Mouse (Mus musculus) limb, embryonic 12.5 days (tissue): ENCODE measurements around the gene Rps6kl1. TPM values are rescaled to one million over a fixed set of nuclear protein-coding genes. Genes with fewer than 3 reads are reported as not detected.

Experiments used
- ATAC-seq: fragments of 200-750 bp; cut with Nextera tagmentation; 2 replicates; pipeline ENCODE4 v1.8.0; 2017; ENCODE audit warnings: low read depth, moderate TSS enrichment; ENCODE audit not compliant: insufficient number of reproducible peaks, insufficient read depth, low FRiP score, low TSS enrichment
- H3K27ac ChIP-seq: fragments of 300-500 bp; sonication (generic); 2 replicates; pipeline ENCODE4 v1.5.1; 2016; ENCODE audit warnings: mild to moderate bottlenecking, moderate library complexity
- H3K27me3 ChIP-seq: fragments of 300-500 bp; sonication (generic); 2 replicates; pipeline ENCODE4 v1.6.1; 2016; ENCODE audit warnings: mild to moderate bottlenecking, moderate library complexity
- H3K36me3 ChIP-seq: fragments of 300-500 bp; sonication (generic); 2 replicates; pipeline ENCODE4 v1.6.1; 2016; ENCODE audit warnings: mild to moderate bottlenecking, moderate library complexity
- H3K4me1 ChIP-seq: fragments of 300-500 bp; sonication (generic); replicated peaks from 2 replicates; pipeline ENCODE4 v1.6.1; 2016
- H3K4me2 ChIP-seq: fragments of 300-500 bp; sonication (generic); 2 replicates; pipeline ENCODE4 v1.6.1; 2016; ENCODE audit warnings: mild to moderate bottlenecking, moderate library complexity
- H3K4me3 ChIP-seq: fragments of 300-500 bp; sonication (generic); replicated peaks from 2 replicates; pipeline ENCODE4 v1.5.1; 2016; ENCODE audit warnings: mild to moderate bottlenecking
- H3K9ac ChIP-seq: fragments of 300-500 bp; sonication (generic); replicated peaks from 2 replicates; pipeline ENCODE4 v1.6.1; 2016; ENCODE audit warnings: mild to moderate bottlenecking, moderate library complexity
- H3K9me3 ChIP-seq: fragments of 300-500 bp; sonication (generic); 2 replicates; pipeline ENCODE4 v1.6.1; 2016; ENCODE audit warnings: mild to moderate bottlenecking, moderate library complexity
- WGBS: fragments of 180-500 bp; shearing (Covaris S2); methylation state at CpG from one replicate; pipeline ENCODE4 v1.1.7; 2016; 5-methylcytosine and 5-hydroxymethylcytosine counted together
- polyA plus RNA-seq: library from polyadenylated mRNA; unstranded; fragments of >200 nt; fragmentation: Nextera tagmentation; extraction: Ambion mirVana; gene quantifications from 2 replicates; pipeline ENCODE4 v1.2.1, GENCODE M21; 2016

Rps6kl1 gene
- polyA plus RNA-seq: 0.46 and 0.56 TPM in 2 replicates

GRCm38 (mm10) chr12:85151002-85151774, at the start of gene Rps6kl1:
TSS of gene Rps6kl1 (minus strand) at chr12:85151264.
- peaks cover 15% of the 10 kb centered on the region for H3K4me1 ChIP-seq
- no peaks in the 10 kb centered on the region for H3K9me3 ChIP-seq
- no peak within 1 kb of the TSS for H3K27ac ChIP-seq
- peak within 1 kb of the TSS; percentile 22 for H3K4me3 ChIP-seq
- H3K27me3 ChIP-seq: peaks cover 42% of the 10 kb centered on the region
- 15% methylated on average over 28 of the region's 28 CpGs for WGBS
- peak within 1 kb of the TSS; percentile 46 for H3K4me2 ChIP-seq
- H3K36me3 ChIP-seq: no peaks in the 10 kb centered on the region
- no peak; the same call in 1 of the 2 replicates for ATAC-seq
- H3K9ac ChIP-seq: no peak within 1 kb of the TSS; the same call in 1 of the 2 replicates

- H3K27ac ChIP-seq: no peak overlapping the region
- H3K4me3 ChIP-seq: no peak overlapping the region
- 0 out of 2 replicates have a peak overlapping the region, but pooled peaks have one; percentile 18 for H3K9ac ChIP-seq
- H3K36me3 ChIP-seq: no peaks in the 10 kb centered on the region
- WGBS: 80% methylated on average over 1 of the region's 1 CpGs
- H3K4me1 ChIP-seq: peaks cover 64% of the 10 kb centered on the region
- no peak overlapping the region for H3K4me2 ChIP-seq
- no peak for ATAC-seq
- H3K27me3 ChIP-seq: peaks cover 2% of the 10 kb centered on the region; the same call in 1 of the 2 replicates
- no peaks in the 10 kb centered on the region for H3K9me3 ChIP-seq
Measured at GRCm38 (mm10) chr12:85199954-85200353, 48.9 kb upstream of the Rps6kl1 start.

- Histone ChIP-seq H3K4me1 (peaks cover 73% of the 10 kb centered on the region), H3K4me3 (no peak overlapping the region), H3K27ac (no peak overlapping the region), H3K4me2 (peak overlapping the region; percentile 1; the same call in 1 of the 2 replicates), H3K9ac (no peak overlapping the region), H3K27me3 (0 out of 2 replicates have a peak, but pooled peaks cover 6% of the 10 kb centered on the region), H3K36me3 (no peaks in the 10 kb centered on the region), H3K9me3 (no peaks in the 10 kb centered on the region)
- ATAC-seq: no peak
- 10% methylated on average over 8 of the region's 8 CpGs for WGBS
Measured at GRCm38 (mm10) chr12:85197936-85198335, 46.9 kb upstream of the Rps6kl1 start.

GRCm38 (mm10) chr12:85197371-85197770, 46.3 kb upstream of the Rps6kl1 start:
- Histone ChIP-seq H3K9ac (no peak overlapping the region), H3K27ac (no peak overlapping the region), H3K4me1 (peaks cover 77% of the 10 kb centered on the region), H3K9me3 (no peaks in the 10 kb centered on the region), H3K4me3 (no peak overlapping the region), H3K27me3 (peaks cover 6% of the 10 kb centered on the region; the same call in 1 of the 2 replicates), H3K4me2 (no peak overlapping the region), H3K36me3 (no peaks in the 10 kb centered on the region)
- 64% methylated on average over 7 of the region's 7 CpGs for WGBS
- ATAC-seq: no peak

- Histone ChIP-seq H3K27me3 (peaks cover 6% of the 10 kb centered on the region; the same call in 1 of the 2 replicates), H3K4me3 (no peak overlapping the region), H3K36me3 (no peaks in the 10 kb centered on the region), H3K9ac (no peak overlapping the region), H3K4me1 (peaks cover 70% of the 10 kb centered on the region), H3K27ac (no peak overlapping the region), H3K9me3 (no peaks in the 10 kb centered on the region), H3K4me2 (no peak overlapping the region)
- WGBS: 68% methylated on average over 10 of the region's 10 CpGs
- ATAC-seq: no peak
Measured at GRCm38 (mm10) chr12:85196191-85196590, 45.1 kb upstream of the Rps6kl1 start.

- H3K27me3 ChIP-seq: peaks cover 6% of the 10 kb centered on the region; the same call in 1 of the 2 replicates
- no peak overlapping the region for H3K4me3 ChIP-seq
- no peak overlapping the region for H3K4me2 ChIP-seq
- no peak overlapping the region for H3K27ac ChIP-seq
- H3K9ac ChIP-seq: no peak overlapping the region
- no peaks in the 10 kb centered on the region for H3K9me3 ChIP-seq
- no peak for ATAC-seq
- WGBS: 85% methylated on average over 5 of the region's 5 CpGs
- H3K4me1 ChIP-seq: peaks cover 58% of the 10 kb centered on the region
- H3K36me3 ChIP-seq: no peaks in the 10 kb centered on the region
Measured at GRCm38 (mm10) chr12:85195086-85195485, 44.0 kb upstream of the Rps6kl1 start.

GRCm38 (mm10) chr12:85194623-85195018, 43.6 kb upstream of the Rps6kl1 start:
- Histone ChIP-seq H3K27ac (0 out of 2 replicates have a peak overlapping the region, but pooled peaks have one; percentile 19), H3K4me3 (no peak overlapping the region), H3K36me3 (no peaks in the 10 kb centered on the region), H3K9me3 (no peaks in the 10 kb centered on the region), H3K4me2 (no peak overlapping the region), H3K4me1 (peaks cover 58% of the 10 kb centered on the region), H3K27me3 (peaks cover 6% of the 10 kb centered on the region; the same call in 1 of the 2 replicates), H3K9ac (no peak overlapping the region)
- 48% methylated on average over 4 of the region's 4 CpGs for WGBS
- no peak for ATAC-seq

- 0 out of 2 replicates have a peak overlapping the region, but pooled peaks have one; percentile 19 for H3K27ac ChIP-seq
- no peak overlapping the region for H3K9ac ChIP-seq
- H3K36me3 ChIP-seq: no peaks in the 10 kb centered on the region
- H3K9me3 ChIP-seq: no peaks in the 10 kb centered on the region
- 92% methylated on average over 11 of the region's 11 CpGs for WGBS
- no peak overlapping the region for H3K4me3 ChIP-seq
- peaks cover 58% of the 10 kb centered on the region for H3K4me1 ChIP-seq
- H3K4me2 ChIP-seq: no peak overlapping the region
- H3K27me3 ChIP-seq: peaks cover 6% of the 10 kb centered on the region; the same call in 1 of the 2 replicates
- ATAC-seq: no peak
Measured at GRCm38 (mm10) chr12:85193923-85194622, 43.0 kb upstream of the Rps6kl1 start.

- Histone ChIP-seq H3K27ac (no peak overlapping the region), H3K27me3 (peaks cover 6% of the 10 kb centered on the region; the same call in 1 of the 2 replicates), H3K36me3 (no peaks in the 10 kb centered on the region), H3K4me1 (peaks cover 51% of the 10 kb centered on the region), H3K9ac (no peak overlapping the region), H3K9me3 (no peaks in the 10 kb centered on the region), H3K4me2 (no peak overlapping the region), H3K4me3 (no peak overlapping the region)
- WGBS: 82% methylated on average over 10 of the region's 10 CpGs
- no peak for ATAC-seq
Measured at GRCm38 (mm10) chr12:85193146-85193545, 42.1 kb upstream of the Rps6kl1 start.

GRCm38 (mm10) chr12:85192461-85193108, 41.5 kb upstream of the Rps6kl1 start:
- Histone ChIP-seq H3K9ac (no peak overlapping the region), H3K36me3 (no peaks in the 10 kb centered on the region), H3K4me2 (0 out of 2 replicates have a peak overlapping the region, but pooled peaks have one; percentile 8), H3K27ac (peak overlapping the region; percentile 51; the same call in 1 of the 2 replicates), H3K4me3 (no peak overlapping the region), H3K27me3 (peaks cover 6% of the 10 kb centered on the region; the same call in 1 of the 2 replicates), H3K9me3 (no peaks in the 10 kb centered on the region), H3K4me1 (peaks cover 46% of the 10 kb centered on the region)
- WGBS: 19% methylated on average over 19 of the region's 19 CpGs
- 0 out of 2 replicates have a peak, but pooled peaks have one; percentile 11 for ATAC-seq
